Mouse (Mus musculus): Measurements from ENCODE around the gene Tmem266. TPM values are rescaled to one million over a fixed set of nuclear protein-coding genes. Genes with fewer than 3 reads are reported as not detected.

Gene Tmem266
- 1 to 10 TPM; 7.7 to 10.0 TPM for total RNA-seq (2021)
- long read RNA-seq, partial matches to known transcripts, result 1 of 2 reads
- long read RNA-seq, other reads (novel, unspliced or antisense), result 1 of 2 reads

DNA sequence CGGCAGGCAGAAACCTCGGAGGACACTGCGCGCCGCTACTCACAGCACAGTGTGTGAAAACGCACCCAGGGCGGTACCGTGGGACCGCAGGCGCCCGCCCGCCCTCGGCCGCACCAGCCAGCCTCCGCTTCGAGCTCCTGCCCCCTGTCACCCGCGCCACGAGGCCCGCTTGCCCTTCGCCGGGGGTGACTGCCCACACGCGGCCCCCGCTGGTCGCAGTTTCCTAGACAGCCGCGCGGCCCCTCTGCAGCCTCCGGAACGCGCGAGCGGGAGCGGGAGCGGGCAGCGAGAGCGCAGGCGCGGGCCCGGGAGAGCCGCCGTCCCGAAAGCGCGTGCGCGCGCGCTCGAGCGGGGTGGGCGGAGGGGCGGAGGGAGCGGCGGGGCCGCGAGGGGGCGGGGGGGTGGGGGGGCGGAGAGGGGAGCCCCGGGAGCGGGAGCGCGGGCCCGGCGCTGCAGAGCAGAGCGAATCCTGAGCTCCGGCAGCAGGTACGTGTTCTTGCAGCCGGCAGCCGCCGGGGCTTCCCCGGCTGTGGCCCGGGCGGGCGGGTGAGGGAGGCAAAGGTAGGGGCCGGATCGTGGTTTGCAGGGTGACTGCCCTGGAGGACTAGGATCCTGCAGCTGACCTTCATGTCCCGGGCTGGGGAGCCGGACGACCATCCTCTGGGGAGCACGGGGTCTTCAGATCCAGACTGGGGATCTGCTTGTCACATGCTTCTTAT lies at the start of gene Tmem266, which contains the start of gene Nrg4:
TSS of gene Tmem266 (plus strand) at position 399 of the 719 bp plus-strand sequence.
TSS of gene Nrg4 (minus strand) at position 330 of the 719 bp plus-strand sequence.
- DNase-seq (ENCODE audit: low spot score in 2 of 2), result peak; percentile 74 to 89

DNA sequence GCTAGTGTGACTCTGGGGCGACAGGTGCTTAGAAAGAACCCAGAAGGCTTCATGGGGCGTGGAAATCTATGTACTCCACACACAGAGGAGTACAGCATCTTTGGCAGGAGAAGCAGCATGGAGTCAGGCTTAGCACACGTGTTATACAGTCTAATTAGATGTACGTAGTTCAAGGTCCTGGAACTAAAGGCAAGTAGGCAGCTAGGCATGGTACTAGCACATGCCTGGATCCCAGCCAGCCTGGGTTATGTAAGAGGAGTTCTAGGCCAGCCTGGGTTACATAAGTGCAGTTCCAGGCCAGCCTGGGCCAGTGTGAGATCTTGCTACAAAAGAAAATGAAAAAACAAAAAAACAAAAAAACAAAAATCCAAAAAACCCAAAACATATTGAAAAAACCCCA lies 49.2 kb upstream of the Tmem266 start:
- DNase-seq (ENCODE audit: low spot score in 2 of 2), result no peak

DNA sequence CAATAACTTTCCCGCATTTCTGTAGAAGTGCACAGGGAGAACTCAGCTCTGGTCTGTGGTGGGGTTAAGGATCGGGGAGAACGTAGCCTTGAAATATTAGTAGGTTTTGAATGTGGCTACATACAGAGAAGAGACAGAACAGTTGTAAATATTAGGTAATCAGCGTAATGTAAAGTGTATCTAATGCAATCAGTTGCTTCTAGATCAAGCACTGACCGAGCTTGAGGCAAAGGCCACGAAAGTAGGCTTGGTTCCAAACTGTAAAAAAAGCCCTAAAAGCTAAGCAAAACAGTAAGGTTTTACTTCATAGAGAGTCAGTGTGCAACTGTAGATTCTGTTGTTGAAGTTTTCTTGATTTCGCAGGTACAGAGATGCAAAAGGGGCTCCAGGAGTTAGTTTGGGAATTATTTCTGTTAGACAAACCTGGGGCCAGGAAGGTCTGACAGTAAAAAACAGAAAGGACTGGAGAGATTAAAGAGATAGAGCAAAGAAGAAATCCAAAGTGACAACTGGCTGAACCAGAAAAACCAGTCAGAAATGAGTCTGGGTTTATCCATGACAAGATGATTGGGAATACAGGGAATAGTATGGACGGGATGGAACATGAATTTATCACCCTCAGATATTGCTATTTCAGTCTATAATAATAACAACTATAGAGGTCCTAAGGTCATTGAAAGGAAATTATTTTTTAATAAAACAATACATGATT lies 47.4 kb upstream of the Tmem266 start:
- DNase-seq (ENCODE audit: low spot score in 2 of 2), result no peak

DNA sequence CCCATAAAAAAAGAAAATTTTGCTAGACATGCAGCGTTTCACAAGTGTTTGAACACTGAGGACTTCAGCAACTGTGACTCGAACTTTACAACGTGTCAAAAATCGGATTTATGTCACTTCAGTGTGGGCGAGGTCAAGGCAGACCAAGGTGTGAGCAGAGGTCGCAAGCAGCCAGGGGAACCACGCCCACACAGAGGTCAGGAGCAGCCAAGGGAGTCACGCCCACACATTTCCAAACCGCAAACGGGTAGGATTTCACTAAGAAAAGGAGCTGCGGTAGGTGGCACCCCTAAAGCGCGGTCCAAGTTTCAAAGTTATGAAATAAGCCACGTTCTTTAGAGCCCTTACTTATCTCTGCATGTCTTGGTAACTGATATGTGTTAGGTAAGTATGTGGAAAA lies 43.2 kb upstream of the Tmem266 start:
- DNase-seq (ENCODE audit: low spot score in 2 of 2), result no peak

DNA sequence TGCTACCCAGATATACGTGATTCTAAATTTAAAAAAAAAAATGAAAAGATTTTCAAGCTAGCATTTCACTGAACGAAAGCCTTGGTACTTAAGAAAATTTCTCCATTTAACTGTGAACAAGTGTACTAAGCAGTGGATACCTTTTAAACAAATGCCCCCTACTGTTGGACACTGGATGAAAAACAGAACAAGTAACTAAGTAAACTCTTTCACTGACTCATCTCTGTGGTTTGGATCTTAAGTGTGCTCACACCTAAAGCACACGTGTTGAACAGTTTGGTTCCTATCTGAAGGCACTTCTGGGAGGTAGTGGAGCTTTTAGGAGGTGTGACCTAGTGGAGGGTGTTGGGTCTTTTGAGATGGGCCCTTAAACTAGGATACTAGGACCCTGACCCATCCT lies 41.5 kb upstream of the Tmem266 start:
- DNase-seq (ENCODE audit: low spot score in 2 of 2), result no peak

DNA sequence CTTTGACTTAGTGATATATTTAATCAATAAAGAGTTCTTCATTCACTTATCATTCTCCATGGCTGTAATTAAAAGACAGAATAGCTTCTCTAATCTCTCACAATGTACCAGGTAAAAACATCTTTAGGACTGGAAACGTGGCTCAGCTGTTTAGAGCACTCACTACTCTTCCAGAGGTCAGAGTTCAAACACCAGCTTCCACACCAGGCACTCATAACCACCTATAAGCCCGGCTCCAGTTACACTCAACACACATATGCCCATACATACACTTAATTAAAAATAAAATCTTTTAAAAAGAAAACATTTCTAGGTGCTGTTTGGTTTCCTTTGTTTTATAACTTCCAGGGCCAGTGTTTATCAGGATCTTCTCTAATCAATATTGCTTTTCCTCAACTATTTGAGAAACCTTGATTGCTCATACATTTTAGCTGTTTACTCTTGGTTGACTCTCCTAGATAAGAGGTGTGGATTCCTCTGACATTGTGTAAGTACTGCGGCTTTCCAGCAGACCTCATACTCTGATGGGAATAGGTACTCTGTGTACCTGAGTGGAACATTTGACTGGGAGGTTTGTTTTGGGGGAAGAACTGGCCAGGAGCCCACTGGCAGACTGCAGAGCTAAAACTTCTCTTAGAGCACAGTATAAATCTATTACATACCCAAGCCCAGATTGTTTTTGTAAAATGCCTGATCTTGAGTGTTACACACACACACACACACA lies 37.1 kb upstream of the Tmem266 start:
- DNase-seq (ENCODE audit: low spot score in 2 of 2), result no peak

DNA sequence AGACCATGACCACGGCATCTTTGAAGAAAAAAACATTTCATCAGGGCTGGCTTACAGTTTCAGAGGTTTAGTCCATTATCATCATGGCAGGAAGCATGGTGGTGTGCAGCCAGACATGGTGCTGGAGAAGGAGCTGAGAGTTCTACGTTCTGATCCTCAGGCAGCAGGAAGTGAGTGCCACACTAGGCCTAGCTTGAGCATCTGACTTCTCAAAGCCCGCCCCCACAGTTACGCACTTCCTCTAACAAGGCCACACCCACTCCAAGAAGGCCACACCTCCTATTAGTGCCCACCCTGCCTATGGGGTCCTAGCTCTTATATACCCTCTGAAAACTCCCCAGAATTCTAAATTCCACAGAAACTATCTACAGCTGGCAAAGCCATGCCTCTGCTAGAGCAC lies 34.7 kb upstream of the Tmem266 start:
- DNase-seq (ENCODE audit: low spot score in 2 of 2), result no peak

DNA sequence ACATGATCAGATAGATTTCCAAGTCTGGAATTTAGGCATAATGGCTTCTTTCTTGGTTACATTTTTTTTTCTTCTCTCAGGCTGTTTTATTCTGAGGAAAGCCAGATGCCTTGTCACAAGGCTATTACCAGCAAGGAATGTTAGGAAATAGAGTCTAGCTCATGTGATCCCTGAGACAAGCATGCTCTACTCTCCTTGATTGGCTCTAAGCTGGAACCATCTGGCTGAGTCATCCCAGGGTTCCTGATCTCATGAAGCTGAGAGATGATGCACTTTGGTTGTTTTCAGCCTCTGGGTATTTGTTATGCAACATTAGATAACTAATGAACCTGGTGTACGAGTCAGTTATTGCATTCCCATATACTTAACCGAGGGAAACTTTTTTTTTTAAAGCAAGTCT lies 30.5 kb upstream of the Tmem266 start:
- DNase-seq (ENCODE audit: low spot score in 2 of 2), result no peak

DNA sequence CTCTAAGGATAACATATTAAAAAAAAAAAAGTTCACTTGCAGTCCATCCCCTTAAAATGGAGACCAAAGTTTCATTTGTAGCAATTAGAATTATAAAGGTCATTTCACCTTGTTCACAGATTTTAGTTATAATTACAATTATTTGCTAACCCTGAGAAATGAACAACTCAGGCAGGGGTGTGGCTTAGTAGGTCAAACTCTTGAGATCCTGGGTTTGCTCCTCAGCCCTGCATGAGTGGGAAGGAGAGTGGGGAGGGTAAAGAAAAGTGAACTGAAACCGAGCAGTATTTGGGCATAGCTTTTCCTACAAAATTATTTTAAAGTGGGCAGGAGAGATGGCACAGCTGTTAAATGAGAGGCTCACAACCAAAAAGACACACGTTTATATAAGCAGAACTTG lies 19.6 kb upstream of the Tmem266 start:
- DNase-seq (ENCODE audit: low spot score in 2 of 2), result no peak

DNA sequence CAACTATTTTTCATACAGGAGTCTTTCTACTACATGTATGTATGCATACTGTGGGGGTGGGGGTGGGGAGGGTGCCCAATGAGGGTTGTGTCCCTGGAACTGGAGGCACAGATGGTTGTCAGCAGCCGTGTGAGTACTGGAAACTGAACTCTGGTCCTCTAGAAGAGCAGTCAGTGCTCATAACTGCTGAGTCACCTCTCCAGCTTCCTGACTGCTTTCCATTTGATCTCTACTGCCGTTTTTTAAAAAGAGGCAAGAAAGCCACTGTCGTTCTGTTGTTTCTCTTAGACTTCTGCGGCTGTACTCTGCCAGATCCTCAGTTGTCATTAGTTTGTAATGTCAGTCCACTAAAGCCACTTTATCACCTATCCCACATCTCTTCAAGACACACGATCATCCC lies 19.2 kb upstream of the Tmem266 start:
- no peak for DNase-seq (ENCODE audit: low spot score in 2 of 2)

DNA sequence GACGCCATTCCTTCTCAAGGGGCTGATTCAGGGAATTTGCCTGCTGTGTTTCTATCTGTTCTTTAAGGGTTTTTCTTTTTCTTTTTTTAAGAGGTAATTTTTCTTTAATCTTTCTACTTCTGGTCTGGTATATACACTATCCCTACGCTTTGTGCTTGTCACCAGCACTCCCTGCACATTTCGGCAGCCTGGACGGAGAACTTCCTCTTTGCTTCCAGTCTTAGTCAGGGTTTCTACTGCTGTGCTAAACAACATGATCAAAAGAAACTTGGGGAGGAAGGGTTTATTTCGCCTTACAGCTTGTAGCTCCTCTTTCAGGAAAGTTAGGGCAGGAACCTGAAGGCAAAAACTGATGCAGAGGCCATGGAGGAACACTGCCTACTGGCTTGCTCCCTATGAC lies 18.3 kb upstream of the Tmem266 start:
- DNase-seq (ENCODE audit: low spot score in 2 of 2), result no peak

DNA sequence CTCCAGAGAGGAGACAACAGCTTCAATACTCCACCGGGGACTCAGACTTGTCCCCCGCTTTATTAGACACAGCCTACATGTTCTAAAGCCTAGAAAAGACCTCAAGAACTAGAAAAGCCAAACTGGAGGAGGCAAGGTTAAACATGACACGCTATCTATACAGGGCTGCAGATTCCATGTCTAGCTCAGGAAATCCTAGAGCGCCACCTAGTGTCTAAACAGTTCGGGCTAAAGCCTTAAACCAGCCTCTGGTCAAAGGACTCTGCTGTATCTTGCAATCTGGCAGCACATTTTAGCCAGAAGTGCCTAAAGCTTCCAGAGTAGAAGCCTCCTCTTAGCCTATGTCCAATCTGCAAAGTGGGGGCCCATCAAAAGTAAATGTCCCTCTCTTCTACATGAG lies 15.2 kb upstream of the Tmem266 start:
- peak; percentile 78 to 80 for DNase-seq (ENCODE audit: low spot score in 2 of 2)

DNA sequence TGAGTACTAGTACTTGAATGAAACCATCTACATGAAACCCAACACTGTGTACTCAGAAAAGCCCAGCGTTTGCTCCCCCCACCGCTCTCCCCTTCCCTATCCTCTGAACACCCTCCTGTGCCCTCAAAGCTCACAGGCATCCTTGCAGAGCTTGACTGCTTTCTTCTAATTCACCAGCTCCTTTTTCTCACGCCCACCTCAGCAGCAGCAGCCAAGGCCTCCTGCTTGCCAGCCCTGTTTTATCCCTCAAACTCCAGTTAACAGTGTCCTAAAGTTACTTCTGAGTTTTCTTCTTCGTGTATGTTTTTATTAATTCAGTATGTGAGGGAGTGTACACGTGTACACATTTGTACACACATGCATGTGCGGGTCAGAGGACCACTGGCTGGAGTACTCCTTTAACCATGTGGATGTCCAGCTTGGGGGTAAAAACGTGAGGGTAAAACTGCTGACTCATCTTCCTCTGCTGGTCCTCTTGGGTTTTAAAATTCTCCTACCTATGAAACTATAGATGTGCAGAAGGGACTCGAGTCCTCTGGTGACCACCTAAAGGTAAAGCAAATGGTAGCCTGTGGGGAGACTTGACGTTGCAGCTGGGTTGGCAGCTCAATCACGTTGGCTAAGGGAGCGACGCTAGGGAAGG lies 13.0 kb upstream of the Tmem266 start:
- no peak for DNase-seq (ENCODE audit: low spot score in 2 of 2)

DNA sequence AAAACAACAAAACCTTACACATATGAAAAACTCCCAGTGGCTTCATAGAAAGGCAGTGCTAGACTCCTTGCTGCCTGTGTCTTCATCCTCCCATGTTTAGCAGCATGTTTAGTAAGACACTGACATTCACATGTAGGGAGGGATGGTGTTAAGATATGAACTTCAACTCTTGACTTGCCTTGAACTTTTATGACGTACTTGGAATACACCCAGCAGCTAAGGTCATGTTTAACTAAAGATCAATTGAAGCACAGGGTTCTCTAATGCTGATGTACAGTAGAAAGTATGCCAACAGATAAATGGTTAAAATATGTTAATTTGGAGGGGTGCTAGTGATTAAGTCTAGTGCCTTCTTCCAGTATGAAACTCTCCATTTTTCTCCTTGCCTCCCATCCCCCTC lies 4.1 kb upstream of the Tmem266 start:
- no peak for DNase-seq (ENCODE audit: low spot score in 2 of 2)

DNA sequence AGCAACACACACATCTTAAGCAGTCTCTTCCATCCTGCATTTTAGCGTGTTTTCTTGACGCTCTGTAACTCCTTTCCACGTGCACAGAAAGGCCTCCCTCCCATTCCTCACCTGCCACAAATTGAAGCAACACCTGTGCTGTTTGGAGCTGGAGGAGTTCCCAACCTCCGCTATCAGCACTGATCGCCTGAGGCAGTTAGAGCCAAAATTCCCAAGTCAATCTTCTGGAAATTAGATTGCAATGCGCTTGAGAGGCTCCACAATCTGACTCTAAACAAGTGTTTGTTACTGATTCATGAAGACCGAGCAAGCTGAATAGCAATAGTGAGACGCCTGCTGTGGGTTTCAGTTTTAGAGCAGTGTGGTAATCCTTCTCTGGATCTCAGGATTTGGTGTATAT lies 2.6 kb upstream of the Tmem266 start:
- no peak for DNase-seq (ENCODE audit: low spot score in 2 of 2)

DNA sequence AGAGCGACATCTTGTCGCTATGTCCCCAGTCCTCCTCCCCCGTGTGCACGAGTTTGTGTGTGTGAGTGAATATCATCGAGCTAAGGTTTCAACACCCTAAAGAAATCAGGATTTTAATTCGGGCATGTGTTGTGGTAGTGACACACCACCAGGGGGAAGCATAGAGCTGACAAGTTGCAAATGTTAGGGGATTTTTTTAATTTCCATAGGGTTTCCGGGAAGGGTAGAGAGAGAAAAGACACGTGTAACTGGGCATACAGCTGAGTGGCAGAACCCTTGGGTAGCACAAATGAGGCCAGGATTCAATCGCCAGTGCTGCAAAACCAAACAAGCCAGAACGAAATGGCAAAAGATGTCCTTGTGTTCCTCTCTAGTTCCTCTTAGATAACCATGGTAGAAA lies 2.2 kb upstream of the Tmem266 start:
- peak; percentile 25 to 37 for DNase-seq (ENCODE audit: low spot score in 2 of 2)

DNA sequence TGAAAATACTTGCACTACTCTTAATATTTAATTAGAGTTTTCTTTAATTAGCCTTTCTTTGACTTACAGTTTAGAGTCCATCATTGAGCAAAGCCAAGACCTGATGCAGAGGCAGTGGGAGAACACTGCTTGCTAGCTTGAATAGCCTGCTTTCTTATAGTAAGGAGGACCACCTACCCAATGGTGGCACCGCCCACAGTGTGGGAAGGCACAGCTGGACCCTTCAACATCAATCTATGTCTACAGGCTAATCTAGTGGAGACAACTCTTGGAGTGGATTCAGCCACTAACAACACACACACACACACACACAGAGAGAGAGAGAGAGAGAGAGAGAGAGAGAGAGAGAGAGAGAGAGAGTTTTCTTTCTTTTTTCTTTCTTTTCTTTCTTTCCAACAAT lies 1.7 kb upstream of the Tmem266 start:
- DNase-seq (ENCODE audit: low spot score in 2 of 2), result no peak

DNA sequence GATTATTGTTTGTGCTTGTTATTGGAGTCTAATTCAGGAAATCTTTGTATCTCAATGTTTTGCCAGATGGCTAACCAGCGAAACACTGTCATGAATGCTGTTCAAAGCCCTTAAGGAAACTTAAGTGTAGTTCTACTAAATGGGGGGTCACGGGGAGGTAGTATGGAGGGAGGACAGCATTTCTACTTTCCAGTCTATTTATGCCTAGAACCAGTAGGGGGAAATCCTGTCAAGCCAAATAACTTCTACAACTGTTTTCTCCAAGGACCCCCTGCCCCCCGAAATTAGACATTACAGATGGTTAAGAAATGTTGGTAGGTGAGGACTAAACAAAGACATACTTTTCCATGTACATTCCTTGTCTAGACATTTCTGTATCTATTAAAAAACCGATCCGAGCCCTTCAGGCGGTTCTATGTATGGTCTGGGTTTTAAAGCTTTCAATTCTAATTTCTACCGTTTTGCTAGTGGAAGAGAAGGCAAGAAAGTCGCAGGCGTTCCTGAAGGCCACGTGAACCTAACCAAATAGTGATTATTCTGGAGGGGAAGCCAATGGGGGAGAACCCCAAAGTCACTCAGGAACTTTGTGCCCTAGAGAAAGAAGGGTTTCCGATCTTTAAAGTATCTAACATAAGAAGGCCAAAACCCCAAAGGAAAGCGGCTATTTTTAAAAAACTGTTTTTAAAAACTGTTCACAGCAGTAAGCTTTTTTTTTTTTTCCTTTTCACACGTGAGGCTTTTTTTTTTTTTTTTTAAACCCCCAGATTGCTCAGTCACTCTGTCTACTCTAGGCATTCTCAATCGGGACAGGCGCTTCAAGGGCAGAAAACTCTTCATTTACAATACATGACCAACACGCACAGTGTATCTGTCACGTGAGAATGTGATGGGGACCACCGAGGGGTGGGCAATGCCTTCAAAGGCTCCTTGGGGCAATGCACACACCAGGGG lies 874 bp upstream of the Tmem266 start:
- DNase-seq (ENCODE audit: low spot score in 2 of 2), result no peak

DNA sequence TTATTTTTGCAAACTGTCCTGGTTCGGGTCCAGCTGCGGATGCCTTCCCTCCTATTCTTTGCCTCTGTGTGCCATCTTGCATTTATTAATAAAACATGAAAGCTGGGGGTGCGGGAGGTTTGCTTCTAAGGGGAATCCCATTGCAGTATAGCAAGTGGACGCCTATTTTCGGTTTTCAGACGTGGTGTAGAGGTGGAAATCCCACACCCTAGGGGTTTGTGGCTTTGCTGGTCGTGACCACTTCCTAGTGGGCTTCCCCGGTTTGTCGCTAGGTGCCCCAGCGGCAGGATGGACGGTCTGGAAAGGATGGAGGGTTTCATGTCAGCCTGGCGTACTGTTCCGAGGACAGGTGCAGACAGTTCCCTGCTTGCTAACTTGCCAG lies 512 bp downstream of the Tmem266 start:
- peak; percentile 32 to 36 for DNase-seq (ENCODE audit: low spot score in 2 of 2)

DNA sequence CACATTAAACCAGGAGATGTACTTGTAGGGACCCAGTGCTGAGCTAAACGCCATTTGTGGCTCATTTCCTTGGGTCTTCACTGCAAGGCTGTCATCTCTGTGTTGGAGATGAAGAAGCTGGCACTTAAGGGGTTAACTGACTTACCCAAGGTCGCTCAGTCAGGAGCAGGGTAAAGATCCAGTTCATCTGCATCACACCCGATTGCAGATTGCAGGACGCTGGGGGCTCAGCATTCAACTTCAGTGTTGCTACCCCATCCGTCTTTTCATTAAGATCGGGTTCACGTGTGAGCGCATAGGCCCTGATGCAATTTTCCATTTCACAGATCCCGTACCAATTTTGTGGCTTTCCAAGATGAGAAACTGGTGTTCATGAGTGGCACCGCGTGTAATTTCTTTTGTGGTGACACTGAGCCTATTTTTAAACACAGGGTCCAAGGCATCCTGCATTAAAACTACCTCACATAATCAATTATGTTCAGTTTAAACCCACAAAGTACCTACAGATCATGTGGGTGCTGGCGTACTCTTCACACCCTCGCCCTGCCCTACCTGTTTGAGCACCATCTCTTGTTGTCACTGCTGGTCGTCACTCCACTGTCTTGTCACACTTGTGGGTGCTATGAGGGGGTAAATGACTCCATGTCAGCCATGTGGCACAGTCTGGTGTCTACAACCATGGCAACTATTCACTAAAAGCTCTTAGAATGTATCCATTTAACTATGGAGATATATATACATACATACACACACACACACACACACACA lies 1.6 kb downstream of the Tmem266 start:
- no peak for DNase-seq (ENCODE audit: low spot score in 2 of 2)
